Mouse (Mus musculus): Measurements from ENCODE around the gene Thtpa. TPM values are rescaled to one million over a fixed set of nuclear protein-coding genes. Genes with fewer than 3 reads are reported as not detected.

The Thtpa gene
- 20.8 and 21.6 TPM in 2 replicates for polyA plus RNA-seq (2015; fragmentation: Nextera tagmentation; extraction: Ambion mirVana)

DNA sequence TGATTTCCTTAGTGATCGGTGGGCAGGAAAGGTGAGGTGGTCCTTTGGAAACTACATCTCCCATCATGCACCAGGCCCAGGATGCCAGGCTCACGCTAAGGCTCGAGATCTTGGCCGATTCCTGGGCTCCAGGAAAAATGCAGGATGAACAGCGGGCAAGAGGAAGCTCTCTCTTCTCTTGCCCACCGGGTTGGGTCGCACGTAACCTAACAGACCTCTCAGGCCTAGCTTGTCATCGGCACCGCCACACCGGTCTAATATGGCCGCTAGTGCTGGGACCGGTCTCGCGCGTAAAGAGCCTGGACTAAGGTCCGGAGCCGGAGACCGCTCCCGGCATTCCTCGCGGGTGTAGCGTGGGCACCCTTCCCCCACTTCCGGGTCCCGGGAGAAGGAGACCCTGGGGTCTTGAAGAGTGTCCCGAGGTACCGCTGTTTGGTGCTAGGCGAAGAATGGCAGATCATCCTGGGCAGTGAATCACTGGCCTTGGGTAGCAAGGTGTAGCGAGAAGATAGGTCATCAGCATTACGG lies at the start of gene Thtpa:
Gene Thtpa, plus strand, starts transcription at position 81 of the 528 bp plus-strand sequence.
- ATAC-seq (replicated peaks; ENCODE audit: low FRiP score, low read depth) (peak; percentile 58), DNase-seq (ENCODE audit: low spot score) (peak; percentile 82)
- H3K4me1 ChIP-seq (replicated peaks; ENCODE audit: insufficient read depth, low read length), result peaks cover 20% of the 10 kb centered on the region
- H3K27ac ChIP-seq, result peak within 1 kb of the TSS; percentile 84
- H3K9me3 ChIP-seq (replicated peaks; ENCODE audit: low read length), result no peaks in the 10 kb centered on the region
- peak within 1 kb of the TSS; percentile 81 for H3K4me2 ChIP-seq (ENCODE audit: low read length)
- H3K9ac ChIP-seq (ENCODE audit: low read depth, low read length), result peak within 1 kb of the TSS; percentile 75
- under 1% methylated on average over 30 of the region's 30 CpGs for WGBS
- H3K36me3 ChIP-seq (ENCODE audit: insufficient read depth, low read length), result peaks cover 6% of the 10 kb centered on the region; the same call in 1 of the 2 replicates
- no peak for TF ChIP-seq CTCF (IDR thresholded peaks at IDR 0.05; ENCODE audit: low read depth)
- H3K27me3 ChIP-seq (ENCODE audit: insufficient read depth, low read length), result no peaks in the 10 kb centered on the region
- peak within 1 kb of the TSS; percentile 71 for H3K4me3 ChIP-seq (replicated peaks; ENCODE audit: low read depth, low read length)

DNA sequence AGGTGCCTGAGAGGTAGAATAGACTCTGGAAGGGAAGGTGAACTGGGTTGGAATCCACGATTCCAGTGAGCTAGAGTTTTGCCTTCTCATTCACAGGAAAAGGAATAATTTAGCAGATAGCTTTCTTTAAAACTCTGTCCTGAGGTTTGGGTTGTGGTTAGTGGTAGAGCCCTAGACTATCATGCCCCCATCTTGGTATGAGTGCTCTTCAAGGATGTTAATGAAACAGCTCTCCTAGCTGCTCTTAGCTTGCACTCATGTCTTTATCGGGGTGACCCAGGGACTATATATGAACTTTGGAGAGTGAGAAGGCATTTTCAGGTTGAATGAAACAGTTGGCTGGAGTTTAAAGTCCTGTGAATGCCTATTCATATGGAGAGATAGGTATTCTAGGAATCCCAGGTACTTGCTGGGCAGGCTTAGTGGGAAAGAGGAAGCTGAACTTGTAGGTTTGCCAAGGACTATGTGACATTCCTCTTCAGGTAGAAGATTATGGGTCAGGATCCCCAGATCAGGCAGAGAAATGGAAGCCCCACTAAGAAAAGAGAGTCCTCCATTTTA lies 46.5 kb upstream of the Thtpa start:
- H3K9me3 ChIP-seq (replicated peaks; ENCODE audit: low read length), result no peaks in the 10 kb centered on the region
- no peaks in the 10 kb centered on the region for H3K4me1 ChIP-seq (replicated peaks; ENCODE audit: insufficient read depth, low read length)
- H3K9ac ChIP-seq (ENCODE audit: low read depth, low read length), result no peak overlapping the region
- no peak overlapping the region for H3K27ac ChIP-seq
- no peak overlapping the region for H3K4me3 ChIP-seq (replicated peaks; ENCODE audit: low read depth, low read length)
- ATAC-seq (replicated peaks; ENCODE audit: low FRiP score, low read depth) (no peak), DNase-seq (ENCODE audit: low spot score) (no peak)
- H3K27me3 ChIP-seq (ENCODE audit: insufficient read depth, low read length), result no peaks in the 10 kb centered on the region
- 75% methylated on average over 2 of the region's 2 CpGs for WGBS
- no peak overlapping the region for H3K4me2 ChIP-seq (ENCODE audit: low read length)
- no peak for TF ChIP-seq CTCF (IDR thresholded peaks at IDR 0.05; ENCODE audit: low read depth)
- H3K36me3 ChIP-seq (ENCODE audit: insufficient read depth, low read length), result no peaks in the 10 kb centered on the region

DNA sequence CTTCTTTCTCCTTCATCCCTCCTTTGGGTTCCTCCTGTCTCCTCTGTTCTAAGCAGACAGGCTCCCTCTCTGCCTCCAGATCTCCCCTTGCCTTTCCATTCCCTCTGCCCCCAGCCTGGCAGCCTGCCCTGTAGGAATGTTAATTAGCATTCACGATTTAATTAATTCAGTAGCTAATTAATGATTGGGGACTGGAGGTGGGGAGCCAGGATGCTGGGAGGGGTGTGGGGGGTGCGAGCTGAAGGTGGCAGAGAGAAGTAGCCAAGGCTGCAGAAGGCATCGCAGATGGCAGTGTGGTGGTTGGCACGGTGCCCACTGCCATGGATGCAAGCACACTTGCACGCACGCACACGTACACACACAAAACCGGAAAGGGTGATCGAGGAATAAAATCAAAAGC lies 42.1 kb upstream of the Thtpa start:
- no peaks in the 10 kb centered on the region for H3K9me3 ChIP-seq (replicated peaks; ENCODE audit: low read length)
- no peak overlapping the region for H3K4me3 ChIP-seq (replicated peaks; ENCODE audit: low read depth, low read length)
- TF ChIP-seq CTCF (IDR thresholded peaks at IDR 0.05; ENCODE audit: low read depth), result no peak
- H3K9ac ChIP-seq (ENCODE audit: low read depth, low read length), result no peak overlapping the region
- no peak overlapping the region for H3K27ac ChIP-seq
- no peaks in the 10 kb centered on the region for H3K36me3 ChIP-seq (ENCODE audit: insufficient read depth, low read length)
- no peak for DNase-seq (ENCODE audit: low spot score)
- H3K4me1 ChIP-seq (replicated peaks; ENCODE audit: insufficient read depth, low read length), result no peaks in the 10 kb centered on the region
- 78% methylated on average over 9 of the region's 9 CpGs for WGBS
- no peak overlapping the region for H3K4me2 ChIP-seq (ENCODE audit: low read length)
- H3K27me3 ChIP-seq (ENCODE audit: insufficient read depth, low read length), result no peaks in the 10 kb centered on the region
- no peak for ATAC-seq (replicated peaks; ENCODE audit: low FRiP score, low read depth)

DNA sequence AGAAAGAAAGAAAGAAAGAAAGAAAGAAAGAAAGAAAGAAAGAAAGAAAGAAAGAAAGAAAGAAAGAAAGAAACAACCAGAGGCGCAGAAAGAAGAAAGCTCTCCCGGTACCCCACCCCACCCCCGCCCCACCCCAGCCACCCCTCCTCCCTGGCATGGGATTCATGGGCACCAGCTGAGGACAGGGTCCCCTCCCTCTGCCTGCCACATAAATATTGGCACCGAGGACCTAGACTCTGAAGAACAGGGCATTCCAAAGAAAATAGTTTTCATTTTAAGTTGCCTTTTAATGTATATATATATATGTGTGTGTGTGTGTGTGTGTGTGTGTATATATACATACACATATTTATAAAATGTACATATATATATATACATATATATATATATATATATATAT lies 41.5 kb upstream of the Thtpa start:
- DNase-seq (ENCODE audit: low spot score), result no peak
- no peaks in the 10 kb centered on the region for H3K27me3 ChIP-seq (ENCODE audit: insufficient read depth, low read length)
- 79% methylated on average over 4 of the region's 4 CpGs for WGBS
- H3K4me3 ChIP-seq (replicated peaks; ENCODE audit: low read depth, low read length), result no peak overlapping the region
- no peaks in the 10 kb centered on the region for H3K9me3 ChIP-seq (replicated peaks; ENCODE audit: low read length)
- no peak overlapping the region for H3K27ac ChIP-seq
- H3K4me2 ChIP-seq (ENCODE audit: low read length), result no peak overlapping the region
- H3K4me1 ChIP-seq (replicated peaks; ENCODE audit: insufficient read depth, low read length), result no peaks in the 10 kb centered on the region
- TF ChIP-seq CTCF (IDR thresholded peaks at IDR 0.05; ENCODE audit: low read depth), result no peak
- H3K9ac ChIP-seq (ENCODE audit: low read depth, low read length), result no peak overlapping the region
- H3K36me3 ChIP-seq (ENCODE audit: insufficient read depth, low read length), result no peaks in the 10 kb centered on the region
- ATAC-seq (replicated peaks; ENCODE audit: low FRiP score, low read depth), result no peak

DNA sequence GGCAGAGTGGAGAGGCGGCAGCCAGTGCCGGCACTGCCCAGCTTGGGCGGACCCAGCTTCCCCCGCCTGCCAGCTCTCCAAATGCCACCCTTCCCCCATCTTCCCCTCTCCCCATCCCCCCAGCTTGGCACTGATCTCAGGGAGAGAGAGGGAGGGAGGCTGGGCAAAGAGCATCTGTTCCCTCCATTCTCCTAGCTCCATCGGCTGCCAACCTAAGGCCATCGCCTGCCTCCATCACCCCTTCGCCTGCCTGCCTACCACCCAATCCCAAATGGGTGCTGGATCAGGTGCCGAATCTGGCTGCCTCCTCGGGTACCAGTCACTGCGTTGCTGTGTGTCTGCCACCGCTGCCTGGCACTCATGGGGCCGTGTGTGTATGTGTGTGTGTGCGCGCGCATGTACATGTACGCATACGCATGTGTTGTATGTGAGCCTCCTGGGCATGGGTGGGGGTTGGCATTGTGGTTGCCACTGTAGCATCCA lies 40.8 kb upstream of the Thtpa start:
- Histone ChIP-seq H3K27ac (no peak overlapping the region), H3K9me3 (replicated peaks; ENCODE audit: low read length) (no peaks in the 10 kb centered on the region), H3K36me3 (ENCODE audit: insufficient read depth, low read length) (no peaks in the 10 kb centered on the region), H3K4me3 (replicated peaks; ENCODE audit: low read depth, low read length) (no peak overlapping the region), H3K4me1 (replicated peaks; ENCODE audit: insufficient read depth, low read length) (no peaks in the 10 kb centered on the region), H3K27me3 (ENCODE audit: insufficient read depth, low read length) (no peaks in the 10 kb centered on the region), H3K9ac (ENCODE audit: low read depth, low read length) (no peak overlapping the region), H3K4me2 (ENCODE audit: low read length) (no peak overlapping the region)
- DNase-seq (ENCODE audit: low spot score) (no peak), ATAC-seq (replicated peaks; ENCODE audit: low FRiP score, low read depth) (no peak)
- WGBS, result 88% methylated on average over 17 of the region's 17 CpGs
- no peak for TF ChIP-seq CTCF (IDR thresholded peaks at IDR 0.05; ENCODE audit: low read depth)

DNA sequence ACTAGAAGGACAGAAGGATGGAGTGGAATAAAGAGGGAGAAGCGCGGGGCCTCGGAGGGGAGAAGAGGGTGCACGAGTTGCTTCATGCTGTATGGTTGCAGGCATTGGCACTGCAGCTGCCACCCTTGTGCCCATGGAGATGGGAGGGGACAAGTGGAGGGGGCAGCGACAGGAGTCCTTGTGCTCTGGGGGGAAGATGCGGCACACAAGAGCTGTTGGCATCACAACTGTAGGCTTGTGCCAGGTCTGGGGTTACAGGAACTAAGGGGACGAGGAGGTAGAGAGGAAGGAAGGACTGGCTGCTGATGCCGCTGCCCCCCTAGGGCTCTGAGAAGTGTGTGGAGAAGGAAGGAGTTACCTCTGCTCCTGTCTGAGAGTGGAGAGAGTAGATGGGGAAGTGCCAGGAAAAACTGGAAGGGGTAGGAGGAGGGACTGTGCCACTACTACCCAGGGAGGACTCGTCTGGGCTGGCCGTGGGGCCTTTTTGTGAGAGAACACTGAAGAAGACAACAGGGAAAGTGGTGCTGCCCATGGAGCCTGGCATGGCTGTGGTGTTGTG lies 40.3 kb upstream of the Thtpa start:
- WGBS, result 88% methylated on average over 10 of the region's 10 CpGs
- Histone ChIP-seq H3K27ac (no peak overlapping the region), H3K9ac (ENCODE audit: low read depth, low read length) (no peak overlapping the region), H3K4me1 (replicated peaks; ENCODE audit: insufficient read depth, low read length) (no peaks in the 10 kb centered on the region), H3K27me3 (ENCODE audit: insufficient read depth, low read length) (no peaks in the 10 kb centered on the region), H3K4me3 (replicated peaks; ENCODE audit: low read depth, low read length) (no peak overlapping the region), H3K9me3 (replicated peaks; ENCODE audit: low read length) (no peaks in the 10 kb centered on the region), H3K36me3 (ENCODE audit: insufficient read depth, low read length) (no peaks in the 10 kb centered on the region), H3K4me2 (ENCODE audit: low read length) (no peak overlapping the region)
- no peak for TF ChIP-seq CTCF (IDR thresholded peaks at IDR 0.05; ENCODE audit: low read depth)
- ATAC-seq (replicated peaks; ENCODE audit: low FRiP score, low read depth) (no peak), DNase-seq (ENCODE audit: low spot score) (no peak)
